Comparison of ENCODE assay signal across 8 mouse cellular contexts in the genomic region with DNA sequence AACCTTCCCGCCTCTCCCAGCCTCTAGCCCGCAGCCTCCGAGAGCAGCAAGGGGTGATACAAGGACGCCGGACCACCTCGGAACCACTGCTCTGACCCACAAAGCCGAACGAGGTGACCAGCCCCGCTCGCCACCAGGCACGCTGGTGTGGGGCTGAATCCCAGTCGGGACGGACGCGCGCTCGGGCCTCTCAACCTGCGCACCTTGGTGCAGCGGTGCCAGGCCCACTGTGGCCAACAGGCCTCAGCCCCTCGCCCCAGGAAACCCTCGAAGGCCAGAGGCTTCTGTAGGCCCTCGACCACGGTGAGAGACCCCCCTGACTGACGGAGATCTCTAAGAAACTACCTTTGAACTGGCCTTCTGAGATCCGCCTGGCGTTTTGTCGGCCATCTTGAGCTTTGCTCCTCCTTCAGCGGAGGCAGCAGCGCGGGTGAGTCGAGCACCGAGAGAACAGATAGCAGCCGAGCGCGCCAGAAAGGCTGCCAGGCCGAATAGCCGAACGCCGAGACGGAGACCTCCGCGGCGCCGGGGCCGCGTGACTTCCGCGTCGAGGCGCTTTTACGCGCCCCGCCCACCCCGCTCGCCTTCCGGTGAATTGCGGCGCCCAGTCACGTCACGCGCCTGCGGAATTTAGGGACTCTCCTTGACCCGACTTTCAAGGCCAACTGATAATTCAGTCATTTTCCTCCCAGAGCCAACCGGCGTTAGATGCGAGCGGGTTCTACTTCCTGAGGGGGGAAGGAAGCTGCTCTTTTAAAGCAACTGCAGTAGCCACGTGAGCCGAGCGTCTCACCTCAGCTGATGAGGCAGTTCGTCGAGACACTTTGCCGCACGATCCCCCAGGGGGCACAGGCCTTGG. TPM values are rescaled to one million over a fixed set of nuclear protein-coding genes. Genes with fewer than 3 reads are reported as not detected.
A peak's percentile ranks its signal among the peaks of the same experiment; 100 is the strongest.
DNase-seq lines count a peak whose midpoint lies in the region; ATAC-seq and TF ChIP-seq lines count a peak whose summit lies in the region.

Gene U2surp (minus strand): TSS at position 525 of the 859 bp plus-strand sequence.

- WGBS in embryonic facial prominence, embryonic 14.5 days: under 1% methylated on average over 38 of the region's 74 CpGs
- WGBS in heart, adult 2 months: under 1% methylated on average over 74 of the region's 74 CpGs
- WGBS in limb, embryonic 13.5 days: under 1% methylated on average over 74 of the region's 74 CpGs
- WGBS in midbrain, embryonic 16.5 days: under 1% methylated on average over 74 of the region's 74 CpGs

- peaks cover 16% of the 10 kb centered on the region for H3K4me1 ChIP-seq in embryonic facial prominence, embryonic 14.5 days (ENCODE audit: control insufficient read depth, insufficient read depth, low read length)
- peaks cover 10% of the 10 kb centered on the region for H3K4me1 ChIP-seq in heart, adult 2 months (ENCODE audit: control insufficient read depth, insufficient read depth, low read length)
- peaks cover 22% of the 10 kb centered on the region for H3K4me1 ChIP-seq in limb, embryonic 13.5 days
- peaks cover 12% of the 10 kb centered on the region for H3K4me1 ChIP-seq in midbrain, embryonic 16.5 days (ENCODE audit: control insufficient read depth, insufficient read depth, low read length)

- peak; percentile 93 for TF ChIP-seq EP300 in heart, adult 2 months (IDR thresholded peaks at IDR 0.05; ENCODE audit: insufficient read depth, low read depth, low read length)

- H3K27ac ChIP-seq in embryonic facial prominence, embryonic 14.5 days (replicated peaks; ENCODE audit: low read depth, low read length): peak within 1 kb of the TSS; percentile 91
- peak within 1 kb of the TSS; percentile 85 for H3K27ac ChIP-seq in heart, adult 2 months
- peak within 1 kb of the TSS; percentile 85 for H3K27ac ChIP-seq in limb, embryonic 13.5 days
- H3K27ac ChIP-seq in midbrain, embryonic 16.5 days (ENCODE audit: low read length): peak within 1 kb of the TSS; percentile 84

- H3K36me3 ChIP-seq in embryonic facial prominence, embryonic 14.5 days (ENCODE audit: control insufficient read depth, insufficient read depth, low read length): no peaks in the 10 kb centered on the region
- peaks cover 2% of the 10 kb centered on the region for H3K36me3 ChIP-seq in heart, adult 2 months (ENCODE audit: control insufficient read depth, insufficient read depth, low read length)
- H3K36me3 ChIP-seq in limb, embryonic 13.5 days: peaks cover 6% of the 10 kb centered on the region; the same call in 1 of the 2 replicates
- no peaks in the 10 kb centered on the region for H3K36me3 ChIP-seq in midbrain, embryonic 16.5 days (ENCODE audit: control insufficient read depth, insufficient read depth, low read length)

- no peaks in the 10 kb centered on the region for H3K9me3 ChIP-seq in embryonic facial prominence, embryonic 14.5 days (ENCODE audit: control insufficient read depth, low read length)
- H3K9me3 ChIP-seq in limb, embryonic 13.5 days: no peaks in the 10 kb centered on the region
- H3K9me3 ChIP-seq in midbrain, embryonic 16.5 days (replicated peaks; ENCODE audit: control insufficient read depth, low read length, poor library complexity, severe bottlenecking): no peaks in the 10 kb centered on the region

- H3K4me2 ChIP-seq in embryonic facial prominence, embryonic 14.5 days (ENCODE audit: low read depth, low read length): peak within 1 kb of the TSS; percentile 94
- H3K4me2 ChIP-seq in limb, embryonic 13.5 days (replicated peaks): peak within 1 kb of the TSS; percentile 87
- H3K4me2 ChIP-seq in midbrain, embryonic 16.5 days (ENCODE audit: low read length): peak within 1 kb of the TSS; percentile 93

- H3K9ac ChIP-seq in embryonic facial prominence, embryonic 14.5 days (ENCODE audit: low read depth, low read length): peak within 1 kb of the TSS; percentile 97
- H3K9ac ChIP-seq in heart, adult 2 months (ENCODE audit: low read depth, low read length): peak within 1 kb of the TSS; percentile 84
- H3K9ac ChIP-seq in limb, embryonic 13.5 days: peak within 1 kb of the TSS; percentile 95
- peak within 1 kb of the TSS; percentile 94 for H3K9ac ChIP-seq in midbrain, embryonic 16.5 days (ENCODE audit: low read depth, low read length)

- H3K4me3 ChIP-seq in embryonic facial prominence, embryonic 14.5 days (ENCODE audit: low read depth, low read length): peak within 1 kb of the TSS; percentile 99
- peak within 1 kb of the TSS; percentile 98 for H3K4me3 ChIP-seq in heart, adult 2 months
- peak within 1 kb of the TSS; percentile 98 for H3K4me3 ChIP-seq in limb, embryonic 13.5 days
- H3K4me3 ChIP-seq in midbrain, embryonic 16.5 days (ENCODE audit: low read depth, low read length): peak within 1 kb of the TSS; percentile 99

- peak; percentile 94 for DNase-seq in 3T3-L1 (ENCODE audit: low read depth, low spot score)
- DNase-seq in adrenal gland, postnatal 4 days (ENCODE audit: low spot score in 2 of 2): peak; percentile 82 to 90
- peak; percentile 98 for DNase-seq in embryonic facial prominence, embryonic 14.5 days (ENCODE audit: low spot score)
- DNase-seq in heart, adult 2 months: peak; percentile 97 to 98
- DNase-seq in kidney, adult 8-10 months: peak; percentile 97 to 98
- DNase-seq in spleen, postnatal 10 days (ENCODE audit: low spot score in 2 of 2): peak; percentile 93 to 98

- TF ChIP-seq POLR2A in heart, adult 2 months (IDR thresholded peaks at IDR 0.05; ENCODE audit: insufficient read depth, low read depth, low read length): peak; percentile 84

- peaks cover 5% of the 10 kb centered on the region; the same call in 1 of the 2 replicates for H3K79me2 ChIP-seq in heart, adult 2 months (replicated peaks; ENCODE audit: control insufficient read depth, insufficient read depth, low read length)

- TF ChIP-seq CTCF in heart, adult 2 months (IDR thresholded peaks at IDR 0.05): peak; percentile 38; the same call in 1 of the 2 replicates

- intact Hi-C loops in heart, adult 2 months (cut with DNase I): loop anchor here (2.0 to 10.0 kb wide), 3 partner anchors 327 to 446 kb away; no protein-coding TSS in a partner anchor

- ATAC-seq in embryonic facial prominence, embryonic 14.5 days (ENCODE audit: low read depth): peak; percentile 98
- ATAC-seq in limb, embryonic 13.5 days (ENCODE audit: low FRiP score, low read depth): peak; percentile 96
- peak; percentile 98 for ATAC-seq in midbrain, embryonic 16.5 days

- no peaks in the 10 kb centered on the region for H3K27me3 ChIP-seq in embryonic facial prominence, embryonic 14.5 days (replicated peaks; ENCODE audit: control insufficient read depth, insufficient read depth, low read length)
- H3K27me3 ChIP-seq in heart, adult 2 months (ENCODE audit: control insufficient read depth, insufficient read depth, low read length): no peaks in the 10 kb centered on the region
- H3K27me3 ChIP-seq in limb, embryonic 13.5 days: no peaks in the 10 kb centered on the region
- H3K27me3 ChIP-seq in midbrain, embryonic 16.5 days (ENCODE audit: control insufficient read depth, insufficient read depth, low read depth, low read length): no peaks in the 10 kb centered on the region

RNA-seq across cellular contexts. Expression of gene U2surp, which starts in this region (rescaled TPM):
- total RNA-seq in adrenal gland, postnatal 4 days (2021): 10 to 100 TPM; 74.0 to 80.8 TPM
- 97.0 and 108 TPM in 2 replicates for polyA plus RNA-seq in embryonic facial prominence, embryonic 14.5 days (2014; fragmentation: Nextera tagmentation; extraction: Ambion mirVana)
- total RNA-seq in heart, adult 2 months (2021): 10 to 100 TPM; 31.9 to 39.9 TPM
- 3.4 and 8.0 TPM in 2 replicates for polyA plus RNA-seq in heart, adult 2 months (2012; rRNA removed)
- 158 and 161 TPM in 2 replicates for polyA plus RNA-seq in limb, embryonic 13.5 days (2015; fragmentation: Nextera tagmentation; extraction: Ambion mirVana)
- 117 and 131 TPM in 2 replicates for polyA plus RNA-seq in midbrain, embryonic 16.5 days (2015; fragmentation: Nextera tagmentation; extraction: Ambion mirVana)

Comparison
In these comparisons a context has a peak if more than half of its experiments do, and no peak if none do; other contexts are left out.
1. Peak in every context shown above with its lines: DNase-seq, ATAC-seq, H3K4me3 ChIP-seq and H3K27ac ChIP-seq.
2. RNA of gene U2surp (polyA plus RNA-seq): 158 to 161 TPM in limb, embryonic 13.5 days, 117 to 131 TPM in midbrain, embryonic 16.5 days and 97.0 to 108 TPM in embryonic facial prominence, embryonic 14.5 days; 3.4 to 8.0 TPM in heart, adult 2 months; every median in the first group is over 10 times any median in the second.